Mouse (Mus musculus): ENCODE data around the gene Orm1. TPM values are rescaled to one million over a fixed set of nuclear protein-coding genes. Genes with fewer than 3 reads are reported as not detected.
A peak's percentile ranks its signal among the peaks of the same experiment; 100 is the strongest.
"Not testable (repeated sequence)": the region's sequence is repeated elsewhere in the genome, so short reads cannot be mapped to it uniquely, and the experiment has no call there.

Gene Orm1
- total RNA-seq (2022): 10 to 100 TPM; 18.5 to 49.4 (median 27.4) TPM

- peak; percentile 58 for DNase-seq
These were observed at the start of gene Orm1 for GRCm38 (mm10) chr4:63344295-63344694. TSS of gene Orm1 (plus strand) at chr4:63344560.

DNA sequence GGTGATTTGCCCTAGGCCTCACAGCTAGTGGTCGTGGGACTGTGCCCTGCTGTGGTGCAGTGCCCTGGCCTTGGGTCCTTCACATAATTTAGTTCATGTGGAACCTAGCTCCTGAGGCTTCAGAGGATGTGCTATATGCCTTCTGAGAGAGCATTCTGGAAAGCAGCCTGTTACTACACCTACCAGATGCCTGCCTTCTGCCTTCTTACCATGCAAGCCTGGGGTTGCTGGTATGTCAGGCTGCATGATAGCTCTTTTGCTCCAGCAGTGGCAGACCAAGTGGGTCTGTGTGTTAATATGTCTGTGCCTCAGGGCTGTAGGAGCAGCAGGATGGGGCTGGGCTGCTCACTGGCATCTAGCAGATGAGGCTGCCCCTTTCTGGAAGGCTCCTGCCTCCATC is 48.7 kb upstream of the Orm1 start:
- DNase-seq: no peak

GRCm38 (mm10) chr4:63296263-63296662 is 48.1 kb upstream of the Orm1 start:
- DNase-seq: no peak

- no peak for DNase-seq
These were observed 47.5 kb upstream of the Orm1 start for GRCm38 (mm10) chr4:63296876-63297275.

- no peak for DNase-seq
These were observed 46.2 kb upstream of the Orm1 start for GRCm38 (mm10) chr4:63298191-63298590.

DNA sequence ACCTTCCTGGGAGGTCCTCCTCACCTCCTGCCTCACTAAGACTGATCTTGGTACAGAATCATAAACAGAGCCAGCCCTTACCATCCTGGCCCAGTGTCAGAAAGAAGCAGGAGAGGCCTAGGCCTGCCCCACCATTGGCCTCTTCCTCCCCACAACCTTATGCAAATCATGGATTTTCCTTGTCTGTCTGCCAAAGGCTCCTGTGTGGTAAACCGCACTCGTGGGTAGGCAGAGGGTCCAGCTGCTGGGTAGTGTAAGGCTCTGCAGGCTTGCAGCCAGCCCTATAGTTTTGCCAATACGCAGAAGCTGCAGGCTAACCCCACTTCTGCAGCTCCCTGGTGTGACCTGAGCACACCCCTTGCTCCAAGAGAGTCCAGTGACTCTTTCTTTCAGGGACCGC is 41.7 kb upstream of the Orm1 start:
- DNase-seq: no peak

DNA sequence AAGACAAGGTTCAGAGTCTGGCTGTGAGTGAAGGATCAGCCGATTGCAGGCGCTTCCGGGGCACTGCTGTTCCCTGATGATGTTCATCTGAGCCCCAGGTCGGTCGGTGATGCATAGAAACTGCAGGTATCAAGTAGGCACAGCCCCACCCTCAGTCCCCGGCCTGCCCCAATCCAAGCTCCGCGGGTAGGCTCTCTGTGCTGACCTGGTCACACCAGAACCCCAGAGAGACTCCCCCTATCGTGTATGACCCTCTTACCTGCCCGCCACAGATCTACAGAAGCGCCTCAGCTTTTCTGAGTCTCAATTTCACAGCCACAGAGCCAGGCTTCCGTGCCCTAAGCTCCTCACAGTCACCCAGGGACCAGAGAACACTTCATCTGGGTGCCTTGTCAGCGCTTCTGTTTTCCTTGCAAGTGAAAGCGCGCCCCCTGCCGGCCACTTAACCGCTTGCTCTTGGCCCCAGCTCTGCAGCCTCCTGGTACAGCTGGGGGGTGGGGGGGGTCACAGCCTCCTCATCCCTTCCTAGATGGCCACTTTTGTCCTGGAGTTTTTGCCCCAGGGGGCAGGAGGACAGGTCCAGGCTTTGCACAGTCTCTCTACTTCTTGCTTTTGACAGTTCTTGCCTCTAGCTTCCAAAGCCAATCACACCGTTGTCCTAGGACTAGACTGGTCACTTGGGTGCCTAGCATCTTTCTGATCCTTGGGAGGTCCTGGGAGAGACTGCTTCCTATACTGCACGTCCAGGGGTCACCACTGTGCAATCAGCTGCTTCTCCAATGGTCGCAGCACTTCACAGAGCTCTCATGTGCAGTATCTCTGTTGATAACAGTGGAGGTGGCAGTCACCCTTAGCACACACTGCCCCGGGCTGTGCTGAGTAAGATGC is 36.9 kb upstream of the Orm1 start:
- DNase-seq: peak; percentile 73

DNA sequence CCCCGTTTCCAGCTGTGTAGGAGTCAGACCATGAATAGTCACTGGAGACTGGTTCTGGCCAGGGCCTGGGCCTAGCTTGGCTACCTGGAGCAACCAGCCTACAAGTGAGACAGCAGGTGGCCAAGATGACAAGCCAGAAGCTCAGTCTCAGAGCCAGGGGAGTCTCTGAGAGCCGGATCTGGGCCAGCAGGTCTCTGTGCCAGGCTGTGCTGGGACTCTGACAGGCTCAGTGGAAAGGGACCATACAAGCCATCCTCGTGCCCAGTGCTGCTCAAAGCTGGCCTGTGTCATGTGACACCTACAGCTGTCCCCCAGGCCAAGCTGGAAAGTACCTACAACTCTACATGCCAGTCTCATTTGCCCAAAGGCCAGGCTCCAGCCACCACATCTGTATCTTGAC is 36.0 kb upstream of the Orm1 start:
- no peak for DNase-seq

GRCm38 (mm10) chr4:63310247-63310855 is 34.0 kb upstream of the Orm1 start:
- no peak for DNase-seq

DNA sequence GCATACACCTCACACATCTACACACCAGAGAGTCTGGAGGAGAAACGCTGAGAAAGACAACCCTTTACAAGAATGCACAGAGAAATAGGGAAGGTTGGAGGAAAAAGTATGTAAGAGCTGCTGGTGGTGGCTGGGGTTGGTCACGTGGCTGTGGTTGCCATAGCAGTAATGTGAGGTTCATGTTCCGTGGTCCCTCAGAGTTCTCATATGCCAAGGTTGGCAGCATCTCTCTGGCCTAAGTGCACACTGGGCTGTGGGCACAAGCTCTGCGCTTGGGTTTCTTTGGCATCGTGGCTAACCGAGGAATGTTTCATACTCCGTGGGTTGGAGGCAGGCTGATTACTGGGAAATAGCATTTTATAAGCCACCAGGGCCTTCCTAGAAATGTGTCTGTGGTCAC is 32.9 kb upstream of the Orm1 start:
- DNase-seq: no peak

GRCm38 (mm10) chr4:63314063-63314462 is 30.3 kb upstream of the Orm1 start:
- DNase-seq: no peak

- DNase-seq: peak; percentile 74
These were observed 28.1 kb upstream of the Orm1 start for GRCm38 (mm10) chr4:63316076-63316746.

DNA sequence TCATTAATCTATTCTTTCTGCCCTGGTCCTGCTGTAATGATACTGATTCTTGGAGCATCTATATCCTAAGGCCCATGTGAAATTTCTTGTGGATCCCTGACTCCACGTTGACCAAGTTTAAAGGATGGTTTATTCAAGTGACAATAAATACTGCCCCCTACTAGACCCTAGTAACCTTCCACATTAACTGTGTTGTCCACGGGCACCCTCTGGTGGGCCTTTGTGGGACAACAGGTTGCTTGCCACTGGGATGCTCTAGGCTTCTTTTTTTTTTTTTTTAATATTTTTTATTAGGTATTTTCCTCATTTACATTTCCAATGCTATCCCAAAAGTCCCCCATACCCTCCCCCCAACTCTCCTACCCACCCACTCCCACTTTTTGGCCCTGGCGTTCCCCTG is 24.8 kb upstream of the Orm1 start:
- not testable (repeated sequence) for DNase-seq

- DNase-seq: no peak
These were observed 21.0 kb upstream of the Orm1 start for GRCm38 (mm10) chr4:63323275-63323815.

GRCm38 (mm10) chr4:63333403-63333802 is 11.0 kb upstream of the Orm1 start:
- no peak for DNase-seq

- no peak for DNase-seq
These were observed 5.8 kb upstream of the Orm1 start for GRCm38 (mm10) chr4:63338414-63339076.

GRCm38 (mm10) chr4:63342491-63342890 is 1.9 kb upstream of the Orm1 start:
- DNase-seq: no peak

DNA sequence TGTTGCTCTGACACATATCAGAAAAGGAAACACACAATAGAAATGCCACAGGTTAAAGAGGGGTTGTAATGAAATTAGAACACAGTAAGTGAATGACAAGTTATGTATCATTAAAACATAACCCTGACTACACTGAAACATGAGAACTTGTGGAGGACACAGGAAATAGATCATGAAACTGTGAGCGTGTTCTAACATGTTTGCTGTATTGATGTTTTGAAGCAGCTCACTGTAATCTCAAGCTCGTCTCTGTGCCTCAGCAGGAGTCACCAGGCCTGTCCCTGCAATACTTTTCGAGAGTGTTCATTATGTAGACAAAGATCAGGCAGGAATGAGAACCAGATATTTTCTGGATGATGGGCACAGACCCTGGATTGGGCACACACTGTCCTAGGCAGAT is 752 bp upstream of the Orm1 start:
- DNase-seq: no peak

- no peak for DNase-seq
These were observed 901 bp downstream of the Orm1 start for GRCm38 (mm10) chr4:63345261-63345660.

DNA sequence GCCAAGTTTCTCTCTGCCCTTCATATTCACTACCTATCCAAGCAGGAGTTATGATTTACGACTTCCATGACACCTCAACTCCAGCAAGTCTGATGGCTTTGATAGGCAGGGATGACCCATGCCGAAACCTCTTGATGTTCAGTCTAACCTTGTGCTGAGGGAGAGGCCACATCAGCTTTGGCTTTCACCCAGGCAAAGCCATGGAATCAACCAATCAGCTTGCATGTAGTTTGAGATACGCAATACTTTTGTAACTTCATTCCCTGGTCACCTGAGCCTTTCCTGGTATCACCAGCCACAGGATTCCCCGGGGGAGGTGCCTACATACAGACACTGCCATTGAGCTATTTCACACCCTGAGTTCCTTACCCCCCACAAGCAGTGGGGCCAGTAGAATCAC is 2.3 kb downstream of the Orm1 start:
- no peak for DNase-seq

DNA sequence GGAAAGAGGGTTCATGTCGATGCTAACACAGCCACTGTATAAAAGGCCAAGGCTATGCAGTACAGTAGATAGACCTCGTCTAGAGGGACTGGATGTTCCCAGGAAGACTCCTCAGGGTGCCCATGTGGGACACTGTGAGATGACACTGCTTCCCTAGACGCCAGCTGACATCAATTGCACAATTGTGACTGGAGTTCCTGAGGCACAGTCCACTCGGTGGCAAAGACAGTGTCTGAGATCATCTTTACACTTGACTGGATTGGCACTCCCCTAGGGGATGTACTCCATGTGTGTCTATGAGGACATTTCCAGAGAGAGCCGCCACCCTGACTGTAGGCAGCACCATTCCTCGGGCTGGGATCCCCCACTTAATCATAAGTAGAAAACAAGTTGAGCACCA is 4.2 kb downstream of the Orm1 start:
- no peak for DNase-seq

DNA sequence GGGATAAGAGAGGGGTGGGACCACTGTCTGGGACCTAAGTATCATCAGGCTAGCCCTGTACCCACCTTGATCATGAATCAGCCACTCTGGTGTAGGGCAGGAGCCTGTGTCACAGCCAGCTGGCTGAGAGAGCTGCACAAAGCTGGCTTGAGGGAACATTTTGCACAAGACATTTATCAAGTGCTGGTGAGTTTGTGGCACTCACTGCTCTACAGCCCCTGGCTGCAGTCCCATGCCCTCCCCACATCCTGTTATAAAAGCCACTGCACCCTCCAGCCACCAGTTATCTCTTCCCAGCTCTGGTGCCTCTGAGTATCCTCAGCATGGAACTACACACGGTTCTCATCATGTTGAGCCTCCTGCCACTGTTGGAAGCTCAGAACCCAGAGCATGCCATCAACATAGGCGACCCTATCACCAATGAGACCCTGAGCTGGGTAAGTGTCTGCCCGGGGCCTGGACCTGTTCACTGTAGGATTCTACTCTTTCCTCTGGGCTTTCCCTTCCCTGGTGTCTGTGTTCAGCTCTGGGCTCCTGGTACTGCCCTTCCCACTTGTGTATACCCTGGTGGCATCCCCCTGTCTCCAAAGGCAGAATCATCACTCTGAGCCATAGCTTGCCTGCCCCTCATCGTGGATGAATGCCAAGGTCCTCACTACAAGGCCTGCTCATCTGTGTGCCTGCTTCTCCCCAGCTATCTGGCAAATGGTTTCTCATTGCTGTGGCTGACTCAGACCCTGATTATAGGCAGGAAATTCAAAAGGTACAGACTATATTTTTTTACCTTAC is 11.7 kb downstream of the Orm1 start, which contains the start of gene Orm3:
Gene Orm3 (plus strand): TSS at position 286 of the 789 bp plus-strand sequence.
- peak; percentile 51 for DNase-seq

All from adrenal gland, adult 8-10 months (tissue).